Mouse (Mus musculus) stomach, postnatal 0 days (tissue): ENCODE results near the gene Zfp384. TPM values are rescaled to one million over a fixed set of nuclear protein-coding genes. Genes with fewer than 3 reads are reported as not detected.
"Not testable (repeated sequence)": the region's sequence is repeated elsewhere in the genome, so short reads cannot be mapped to it uniquely, and the experiment has no call there.

Source experiments
- ATAC-seq: fragments of 200-750 bp; cut with Nextera tagmentation; 2 replicates; pipeline ENCODE4 v1.8.0; 2017; ENCODE audit not compliant: low FRiP score, low TSS enrichment
- DNase-seq: peaks from one replicate; pipeline ENCODE4 v3.0.0-alpha.2; 2016; ENCODE audit warnings: low spot score
- H3K27ac ChIP-seq: fragments of 300-500 bp; sonication (generic); replicated peaks from 2 replicates; pipeline ENCODE4 v1.5.1; 2014; ENCODE audit warnings: mild to moderate bottlenecking, control low read depth
- H3K27me3 ChIP-seq: fragments of 300-500 bp; sonication (generic); 2 replicates; pipeline ENCODE4 v1.6.1; 2014; ENCODE audit warnings: low read length; ENCODE audit not compliant: control insufficient read depth, insufficient read depth
- H3K36me3 ChIP-seq: fragments of 300-500 bp; sonication (generic); 2 replicates; pipeline ENCODE4 v1.6.1; 2014; ENCODE audit warnings: low read length, mixed read lengths; ENCODE audit not compliant: control insufficient read depth, insufficient read depth
- H3K4me1 ChIP-seq: fragments of 300-500 bp; sonication (generic); replicated peaks from 2 replicates; pipeline ENCODE4 v1.6.1; 2014; ENCODE audit warnings: antibody characterized with exemption; ENCODE audit not compliant: control insufficient read depth, insufficient read depth
- H3K4me2 ChIP-seq: fragments of 300-500 bp; sonication (generic); replicated peaks from 2 replicates; pipeline ENCODE4 v1.6.1; 2014; ENCODE audit warnings: low read depth, mild to moderate bottlenecking, control low read depth, moderate library complexity
- H3K4me3 ChIP-seq: fragments of 300-500 bp; sonication (generic); 2 replicates; pipeline ENCODE4 v1.5.1; 2014; ENCODE audit warnings: low read depth, low read length, control low read depth
- H3K9ac ChIP-seq: fragments of 300-500 bp; sonication (generic); 2 replicates; pipeline ENCODE4 v1.6.1; 2014; ENCODE audit warnings: mild to moderate bottlenecking, low read length, control low read depth, mixed read lengths
- H3K9me3 ChIP-seq: fragments of 300-500 bp; sonication (generic); 2 replicates; pipeline ENCODE4 v1.6.1; 2016; ENCODE audit warnings: low read length; ENCODE audit not compliant: control insufficient read depth
- CTCF ChIP-seq: IDR thresholded peaks from 2 replicates; pipeline ENCODE4 v1.5.1; 2016; ENCODE audit warnings: antibody characterized with exemption, low read depth, mild to moderate bottlenecking, moderate library complexity
- EP300 ChIP-seq: optimal IDR thresholded peaks from 2 replicates; pipeline ENCODE3; 2016; ENCODE audit warnings: antibody characterized with exemption
- WGBS: fragments of 180-500 bp; shearing (Covaris S2); extraction: QIAGEN DNeasy Blood & Tissue Kit; methylation state at CpG from one replicate; pipeline ENCODE4 v1.1.7; 2014; 5-methylcytosine and 5-hydroxymethylcytosine counted together
- polyA plus RNA-seq: library from polyadenylated mRNA; unstranded; fragments of >200 nt; fragmentation: Nextera tagmentation; extraction: Ambion mirVana; gene quantifications from 2 replicates; pipeline ENCODE4 v1.2.1, GENCODE M21; 2015

Zfp384 gene
- polyA plus RNA-seq, 1 experiment from 2014 or later = 7.2 TPM

DNA sequence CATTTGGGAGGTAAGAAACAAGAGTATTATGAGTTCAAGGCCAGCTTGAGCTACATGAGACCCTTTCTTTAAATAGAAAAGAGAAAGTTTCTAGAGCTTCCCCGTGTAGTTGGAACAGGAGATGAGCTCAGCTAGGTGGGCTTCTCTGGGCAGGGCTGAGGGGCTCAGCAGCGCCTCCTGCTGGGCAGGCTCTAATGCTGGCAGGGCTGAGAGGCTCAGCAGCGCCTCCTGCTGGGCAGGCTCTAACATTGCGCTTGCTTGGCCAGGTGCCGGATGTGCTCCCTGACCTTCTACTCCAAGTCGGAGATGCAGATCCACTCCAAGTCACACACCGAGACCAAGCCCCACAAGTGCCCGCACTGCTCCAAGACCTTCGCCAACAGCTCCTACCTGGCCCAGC is 21.6 kb downstream of the Zfp384 start:
- H3K4me2 ChIP-seq, H3K4me1 ChIP-seq, H3K4me3 ChIP-seq, H3K9me3 ChIP-seq, H3K27ac ChIP-seq, H3K9ac ChIP-seq, H3K27me3 ChIP-seq: not testable (repeated sequence)
- DNase-seq (peak; percentile 81), ATAC-seq (peak; percentile 49; the same call in 1 of the 2 replicates)
- peak; percentile 93 for TF ChIP-seq CTCF
- WGBS = 28% methylated on average over 6 of the region's 9 CpGs
- H3K36me3 ChIP-seq = peaks cover 27% of the 10 kb centered on the region

DNA sequence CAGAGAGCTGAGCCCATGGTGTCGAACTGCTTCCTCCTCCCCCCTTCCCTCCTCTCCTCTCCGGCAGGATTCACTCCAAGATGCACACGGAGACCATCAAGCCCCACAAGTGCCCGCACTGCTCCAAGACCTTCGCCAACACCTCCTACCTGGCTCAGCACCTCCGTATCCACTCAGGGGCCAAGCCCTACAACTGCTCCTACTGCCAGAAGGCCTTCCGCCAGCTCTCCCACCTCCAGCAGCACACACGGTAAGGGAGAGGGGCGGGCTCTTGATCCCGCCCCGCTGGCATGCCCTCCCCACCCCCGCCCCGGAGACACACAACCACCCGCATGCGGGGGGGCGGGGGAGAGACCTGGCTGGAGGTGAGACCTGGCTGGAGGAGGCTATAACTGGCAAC is 22.7 kb downstream of the Zfp384 start:
- no peak overlapping the region for H3K4me2 ChIP-seq
- no peak for DNase-seq
- H3K27ac ChIP-seq = no peak overlapping the region
- H3K9ac ChIP-seq = no peak overlapping the region
- no peak overlapping the region for H3K4me3 ChIP-seq
- ATAC-seq = peak; percentile 45
- 83% methylated on average over 14 of the region's 16 CpGs for WGBS
- TF ChIP-seq EP300 = no peak
- no peak for TF ChIP-seq CTCF
- H3K36me3 ChIP-seq = peaks cover 30% of the 10 kb centered on the region
- no peaks in the 10 kb centered on the region for H3K4me1 ChIP-seq
- H3K27me3 ChIP-seq = no peaks in the 10 kb centered on the region
- H3K9me3 ChIP-seq = no peaks in the 10 kb centered on the region

- Histone ChIP-seq H3K4me1 (no peaks in the 10 kb centered on the region), H3K27ac (no peak overlapping the region), H3K4me2 (peak overlapping the region; percentile 54), H3K9me3 (no peaks in the 10 kb centered on the region), H3K36me3 (peaks cover 13% of the 10 kb centered on the region), H3K4me3 (no peak overlapping the region), H3K27me3 (no peaks in the 10 kb centered on the region), H3K9ac (no peak overlapping the region)
- WGBS = 87% methylated on average over 4 of the region's 4 CpGs
- TF ChIP-seq EP300 (no peak), CTCF (no peak)
- DNase-seq (no peak), ATAC-seq (no peak)
Measured at GRCm38 (mm10) chr6:125038666-125039065, 29.7 kb downstream of the Zfp384 start.

GRCm38 (mm10) chr6:125039131-125039530 is 30.2 kb downstream of the Zfp384 start:
- Histone ChIP-seq H3K4me1 (no peaks in the 10 kb centered on the region), H3K9ac (peak overlapping the region; percentile 28; the same call in 1 of the 2 replicates), H3K27me3 (no peaks in the 10 kb centered on the region), H3K4me3 (peak overlapping the region; percentile 69), H3K9me3 (no peaks in the 10 kb centered on the region), H3K27ac (peak overlapping the region; percentile 69; the same call in 1 of the 2 replicates), H3K4me2 (peak overlapping the region; percentile 54), H3K36me3 (peaks cover 13% of the 10 kb centered on the region)
- WGBS = 5% methylated on average over 8 of the region's 8 CpGs
- no peak for TF ChIP-seq EP300
- no peak for TF ChIP-seq CTCF
- DNase-seq (no peak), ATAC-seq (0 out of 2 replicates have a peak, but pooled peaks have one; percentile 4)

- H3K27me3 ChIP-seq = no peaks in the 10 kb centered on the region
- peak; percentile 92 for ATAC-seq
- peak within 1 kb of the TSS; percentile 69 for H3K4me3 ChIP-seq
- TF ChIP-seq CTCF (no peak), EP300 (no peak)
- H3K9me3 ChIP-seq = no peaks in the 10 kb centered on the region
- peaks cover 17% of the 10 kb centered on the region for H3K36me3 ChIP-seq
- H3K9ac ChIP-seq = peak within 1 kb of the TSS; percentile 80
- DNase-seq = peak; percentile 89
- WGBS = 1% methylated on average over 26 of the region's 26 CpGs
- peak within 1 kb of the TSS; percentile 63 for H3K4me2 ChIP-seq
- H3K27ac ChIP-seq = peak within 1 kb of the TSS; percentile 77
- no peaks in the 10 kb centered on the region for H3K4me1 ChIP-seq
Measured at GRCm38 (mm10) chr6:125039533-125040153, 30.7 kb downstream of the Zfp384 start, which contains the start of gene Ing4. Gene Ing4, plus strand, starts transcription at chr6:125039760.

- 11% methylated on average over 7 of the region's 7 CpGs for WGBS
- no peak for TF ChIP-seq EP300
- no peak for TF ChIP-seq CTCF
Measured at GRCm38 (mm10) chr6:125040221-125040620, 31.3 kb downstream of the Zfp384 start.

More at GRCm38 (mm10) chr6:125040221-125040620, 31.3 kb downstream of the Zfp384 start:
- ATAC-seq = no peak
- Histone ChIP-seq H3K4me1 (no peaks in the 10 kb centered on the region), H3K9me3 (no peaks in the 10 kb centered on the region), H3K4me2 (peak overlapping the region; percentile 63), H3K36me3 (peaks cover 14% of the 10 kb centered on the region), H3K4me3 (peak overlapping the region; percentile 69), H3K9ac (peak overlapping the region; percentile 80), H3K27ac (peak overlapping the region; percentile 77), H3K27me3 (no peaks in the 10 kb centered on the region)
- DNase-seq = no peak
